Mouse (Mus musculus) kidney, adult 2 months (tissue): Measurements from ENCODE around the gene Tnfrsf4. TPM values are rescaled to one million over a fixed set of nuclear protein-coding genes. Genes with fewer than 3 reads are reported as not detected.

ENCODE experiments used
- DNase-seq: peaks from one replicate; pipeline ENCODE4 v3.0.0; 2021
- H3K27ac ChIP-seq: fragments of 200-500 bp; 2 replicates; pipeline ENCODE4 v1.5.1; 2012; ENCODE audit warnings: low read depth, low read length, control low read depth, inconsistent platforms; ENCODE audit not compliant: insufficient read depth
- H3K27me3 ChIP-seq: fragments of 200-500 bp; replicated peaks from 2 replicates; pipeline ENCODE4 v1.6.1; 2012; ENCODE audit warnings: mild to moderate bottlenecking, moderate library complexity, low read length, inconsistent platforms; ENCODE audit not compliant: control insufficient read depth, insufficient read depth
- H3K36me3 ChIP-seq: fragments of 200-500 bp; 2 replicates; pipeline ENCODE4 v1.6.1; 2012; ENCODE audit warnings: mild to moderate bottlenecking, moderate library complexity, low read length, inconsistent platforms; ENCODE audit not compliant: control insufficient read depth, insufficient read depth
- H3K4me1 ChIP-seq: fragments of 200-500 bp; 2 replicates; pipeline ENCODE4 v1.6.1; 2011; ENCODE audit warnings: low read length; ENCODE audit not compliant: control insufficient read depth, insufficient read depth
- H3K4me3 ChIP-seq: fragments of 200-500 bp; 2 replicates; pipeline ENCODE4 v1.5.1; 2011; ENCODE audit warnings: mild to moderate bottlenecking, low read depth, low read length, control low read depth; ENCODE audit not compliant: insufficient read depth
- CTCF ChIP-seq: fragments of 200-500 bp; conservative IDR thresholded peaks from 2 replicates; pipeline ENCODE4 v1.5.1; 2011; ENCODE audit warnings: low read depth, mild to moderate bottlenecking, control low read depth, low read length, moderate library complexity, mixed read lengths; ENCODE audit not compliant: insufficient read depth, insufficient read length
- POLR2A ChIP-seq: fragments of 200-500 bp; IDR thresholded peaks from one replicate; pipeline ENCODE4 v1.6.1; 2011; ENCODE audit warnings: low read depth, low read length, control low read depth
- WGBS: fragments of 180-500 bp; shearing (Covaris S2); methylation state at CpG from one replicate; pipeline ENCODE4 v1.1.7; 2018; 5-methylcytosine and 5-hydroxymethylcytosine counted together
- polyA plus RNA-seq: library from polyadenylated mRNA; depleted of rRNA; stranded (reverse); fragments of >200 nt; gene quantifications from 2 replicates; pipeline ENCODE4 v1.2.3, GENCODE M21; 2012

Tnfrsf4 gene
- polyA plus RNA-seq, 1 experiment: 3.8 TPM

- DNase-seq: peak; percentile 36
- no peak for TF ChIP-seq POLR2A
- H3K27me3 ChIP-seq: no peaks in the 10 kb centered on the region
- 17% methylated on average over 4 of the region's 4 CpGs for WGBS
- H3K36me3 ChIP-seq: no peaks in the 10 kb centered on the region
- H3K27ac ChIP-seq: no peak within 1 kb of the TSS
- peaks cover 4% of the 10 kb centered on the region; the same call in 1 of the 2 replicates for H3K4me1 ChIP-seq
- H3K4me3 ChIP-seq: no peak within 1 kb of the TSS
These were observed 12.4 kb downstream of the Tnfrsf4 start, which contains the start of gene Tnfrsf18 for GRCm38 (mm10) chr4:156026013-156026412. Tnfrsf18 (plus strand) TSS chr4:156026164.

GRCm38 (mm10) chr4:156028580-156028979 is 14.9 kb downstream of the Tnfrsf4 start:
- Histone ChIP-seq H3K4me3 (no peak overlapping the region), H3K36me3 (no peaks in the 10 kb centered on the region), H3K27ac (no peak overlapping the region), H3K4me1 (peaks cover 15% of the 10 kb centered on the region), H3K27me3 (no peaks in the 10 kb centered on the region)
- TF ChIP-seq CTCF (no peak), POLR2A (no peak)
- WGBS: 89% methylated on average over 7 of the region's 7 CpGs
- no peak for DNase-seq

GRCm38 (mm10) chr4:156030651-156031118 is 17.0 kb downstream of the Tnfrsf4 start:
- Histone ChIP-seq H3K27me3 (no peaks in the 10 kb centered on the region), H3K4me1 (peaks cover 15% of the 10 kb centered on the region), H3K4me3 (peak overlapping the region; percentile 57), H3K27ac (peak overlapping the region; percentile 21; the same call in 1 of the 2 replicates), H3K36me3 (no peaks in the 10 kb centered on the region)
- no peak for TF ChIP-seq POLR2A
- no peak for TF ChIP-seq CTCF
- WGBS: 41% methylated on average over 9 of the region's 9 CpGs
- DNase-seq: no peak

GRCm38 (mm10) chr4:156031255-156031592 is 17.6 kb downstream of the Tnfrsf4 start:
- peak overlapping the region; percentile 21; the same call in 1 of the 2 replicates for H3K27ac ChIP-seq
- TF ChIP-seq CTCF (no peak), POLR2A (no peak)
- no peak for DNase-seq
- no peaks in the 10 kb centered on the region for H3K36me3 ChIP-seq
- peak overlapping the region; percentile 57 for H3K4me3 ChIP-seq
- peaks cover 15% of the 10 kb centered on the region for H3K4me1 ChIP-seq
- no peaks in the 10 kb centered on the region for H3K27me3 ChIP-seq
- WGBS: 5% methylated on average over 7 of the region's 7 CpGs

- Histone ChIP-seq H3K27ac (peak overlapping the region; percentile 66), H3K4me3 (peak overlapping the region; percentile 57), H3K27me3 (no peaks in the 10 kb centered on the region), H3K36me3 (no peaks in the 10 kb centered on the region), H3K4me1 (peaks cover 15% of the 10 kb centered on the region)
- DNase-seq: peak; percentile 85
- 1% methylated on average over 24 of the region's 24 CpGs for WGBS
- peak; percentile 10 for TF ChIP-seq POLR2A
- no peak for TF ChIP-seq CTCF
These were observed 18.1 kb downstream of the Tnfrsf4 start for GRCm38 (mm10) chr4:156031593-156032391.

GRCm38 (mm10) chr4:156032856-156033255 is 19.2 kb downstream of the Tnfrsf4 start:
- H3K36me3 ChIP-seq: no peaks in the 10 kb centered on the region
- H3K4me3 ChIP-seq: no peak overlapping the region
- peaks cover 15% of the 10 kb centered on the region for H3K4me1 ChIP-seq
- H3K27ac ChIP-seq: no peak overlapping the region; the same call in 1 of the 2 replicates
- TF ChIP-seq POLR2A: no peak
- no peak for TF ChIP-seq CTCF
- DNase-seq: peak; percentile 49
- 74% methylated on average over 4 of the region's 4 CpGs for WGBS
- H3K27me3 ChIP-seq: no peaks in the 10 kb centered on the region

GRCm38 (mm10) chr4:156033476-156034119 is 20.0 kb downstream of the Tnfrsf4 start:
- 32% methylated on average over 6 of the region's 6 CpGs for whole genome bisulfite sequencing
- Histone ChIP-seq H3K27ac (peak overlapping the region; percentile 14), H3K27me3 (no peaks in the 10 kb centered on the region), H3K4me3 (no peak overlapping the region), H3K4me1 (peaks cover 15% of the 10 kb centered on the region), H3K36me3 (no peaks in the 10 kb centered on the region)
- TF ChIP-seq POLR2A (no peak), CTCF (peak; percentile 74)
- peak; percentile 61 for DNase-seq
